Mouse (Mus musculus): ENCODE measurements around the gene Elp5. TPM values are rescaled to one million over a fixed set of nuclear protein-coding genes. Genes with fewer than 3 reads are reported as not detected.

Gene Elp5
- total and polyA plus RNA-seq, 3 experiments: 39.0 to 61.6 (median 42.2) TPM

DNA sequence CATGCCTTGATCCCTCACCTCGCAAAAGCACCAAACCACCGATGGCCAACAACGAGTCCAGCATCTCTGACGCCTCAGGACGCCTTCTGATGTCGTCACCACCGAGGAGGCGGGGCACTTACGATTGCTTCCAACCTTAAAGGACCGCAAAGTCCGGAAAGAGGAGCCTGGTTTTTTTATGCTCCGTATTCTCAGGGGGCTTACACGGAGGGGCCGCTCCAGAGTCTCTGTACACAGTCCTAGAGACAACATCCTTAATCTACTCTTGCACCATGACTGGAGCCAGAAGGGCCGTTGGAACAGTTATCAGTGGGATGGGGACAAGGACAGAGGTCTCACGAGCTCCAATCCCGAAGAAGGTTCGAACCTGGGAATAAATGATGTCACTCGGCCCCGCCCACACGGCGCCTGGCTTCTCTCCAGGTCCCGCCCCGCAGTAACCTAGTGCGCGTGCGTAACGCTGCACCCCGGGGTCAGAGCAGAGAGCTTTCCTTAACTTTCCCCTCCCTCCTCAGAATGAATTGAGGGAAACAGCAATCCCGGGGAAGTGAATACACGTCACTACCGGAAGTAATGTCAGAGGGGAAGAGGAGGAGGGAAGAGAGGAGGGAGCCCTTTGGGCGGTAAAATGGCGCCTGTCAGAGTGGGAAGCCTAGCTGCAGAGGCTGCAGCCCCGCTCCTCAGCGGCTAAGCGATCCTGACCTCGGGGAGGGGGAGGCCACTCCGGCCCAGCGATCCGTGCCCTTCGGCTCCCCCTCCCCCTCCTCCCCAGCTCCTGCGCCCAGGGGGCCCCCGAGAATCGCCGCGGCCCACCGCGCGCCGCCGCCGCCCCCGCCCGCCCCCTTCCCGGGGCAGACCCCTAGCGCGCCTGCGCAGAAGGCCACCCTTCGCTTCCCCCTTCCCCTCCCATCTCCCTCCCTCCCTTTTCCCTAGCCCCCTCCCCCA is 1.8 kb downstream of the Elp5 start:
- Histone ChIP-seq H3K27ac (peak overlapping the region; percentile 90), H3K4me3 (peak overlapping the region; percentile 85), H3K27me3 (ENCODE audit: control insufficient read depth, insufficient read depth, low read length) (no peaks in the 10 kb centered on the region), H3K9ac (ENCODE audit: low read depth, low read length) (peak overlapping the region; percentile 91), H3K4me1 (ENCODE audit: control insufficient read depth, insufficient read depth, low read length) (peaks cover 5% of the 10 kb centered on the region), H3K79me2 (replicated peaks; ENCODE audit: control insufficient read depth, insufficient read depth, low read length) (0 out of 2 replicates have a peak, but pooled peaks cover 1% of the 10 kb centered on the region), H3K36me3 (ENCODE audit: control insufficient read depth, insufficient read depth, low read length) (peaks cover 3% of the 10 kb centered on the region)
- under 1% methylated on average over 41 of the region's 60 CpGs for WGBS
- intact Hi-C loops (cut with DNase I): loop anchor here (2.0 kb wide), 1 partner anchor 14 kb away; the partner anchor contains the start of gene Phf23
- no peak for TF ChIP-seq CTCF (IDR thresholded peaks at IDR 0.05)
- peak; percentile 56; the same call in 1 of the 2 replicates for TF ChIP-seq EP300 (IDR thresholded peaks at IDR 0.05; ENCODE audit: insufficient read depth, low read depth, low read length)
- TF ChIP-seq POLR2A (IDR thresholded peaks at IDR 0.05; ENCODE audit: insufficient read depth, low read depth, low read length): peak; percentile 88
- DNase-seq: peak; percentile 97 to 99

DNA sequence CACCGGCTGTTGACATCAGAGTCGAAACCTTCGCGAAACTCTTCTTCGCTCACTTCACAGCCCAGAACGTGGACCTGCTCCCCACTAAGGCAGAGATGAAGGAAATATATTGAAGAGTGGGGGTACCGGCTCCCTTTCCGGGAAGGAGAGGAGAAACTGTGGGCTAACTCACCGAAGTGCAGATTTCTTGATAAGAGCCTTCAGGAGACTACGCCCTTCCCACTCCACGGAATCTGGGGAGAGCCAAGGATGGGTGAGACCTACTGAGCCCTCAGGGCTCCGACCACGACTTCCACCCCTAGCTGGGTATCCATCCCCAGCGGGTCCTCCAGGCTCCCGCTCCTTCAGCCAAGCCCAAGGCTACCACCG is 2.5 kb downstream of the Elp5 start:
- Histone ChIP-seq H3K4me1 (ENCODE audit: control insufficient read depth, insufficient read depth, low read length) (peaks cover 5% of the 10 kb centered on the region), H3K27me3 (ENCODE audit: control insufficient read depth, insufficient read depth, low read length) (no peaks in the 10 kb centered on the region), H3K79me2 (replicated peaks; ENCODE audit: control insufficient read depth, insufficient read depth, low read length) (0 out of 2 replicates have a peak, but pooled peaks cover 1% of the 10 kb centered on the region), H3K9ac (ENCODE audit: low read depth, low read length) (peak overlapping the region; percentile 62), H3K27ac (peak overlapping the region; percentile 90), H3K36me3 (ENCODE audit: control insufficient read depth, insufficient read depth, low read length) (peaks cover 3% of the 10 kb centered on the region), H3K4me3 (peak overlapping the region; percentile 85)
- no peak for TF ChIP-seq POLR2A (IDR thresholded peaks at IDR 0.05; ENCODE audit: insufficient read depth, low read depth, low read length)
- no peak for TF ChIP-seq EP300 (IDR thresholded peaks at IDR 0.05; ENCODE audit: insufficient read depth, low read depth, low read length)
- no peak for TF ChIP-seq CTCF (IDR thresholded peaks at IDR 0.05)
- WGBS: 3% methylated on average over 16 of the region's 16 CpGs
- DNase-seq: no peak
- intact Hi-C loops (cut with DNase I): loop anchor here (2.0 kb wide), 1 partner anchor 15 kb away; the partner anchor contains the start of gene Phf23

- H3K27me3 ChIP-seq (ENCODE audit: control insufficient read depth, insufficient read depth, low read length): no peaks in the 10 kb centered on the region
- no peak overlapping the region for H3K9ac ChIP-seq (ENCODE audit: low read depth, low read length)
- no peak overlapping the region for H3K4me3 ChIP-seq
- no peak overlapping the region for H3K27ac ChIP-seq
- no peaks in the 10 kb centered on the region; the same call in 1 of the 2 replicates for H3K4me1 ChIP-seq (ENCODE audit: control insufficient read depth, insufficient read depth, low read length)
- peaks cover 3% of the 10 kb centered on the region for H3K36me3 ChIP-seq (ENCODE audit: control insufficient read depth, insufficient read depth, low read length)
- intact Hi-C loops (cut with DNase I): no loop called here
- DNase-seq: no peak
- no peak for TF ChIP-seq CTCF (IDR thresholded peaks at IDR 0.05)
- TF ChIP-seq POLR2A (IDR thresholded peaks at IDR 0.05; ENCODE audit: insufficient read depth, low read depth, low read length): no peak
- TF ChIP-seq EP300 (IDR thresholded peaks at IDR 0.05; ENCODE audit: insufficient read depth, low read depth, low read length): no peak
- WGBS: 48% methylated on average over 4 of the region's 4 CpGs
- 0 out of 2 replicates have a peak, but pooled peaks cover 1% of the 10 kb centered on the region for H3K79me2 ChIP-seq (replicated peaks; ENCODE audit: control insufficient read depth, insufficient read depth, low read length)
These were observed 6.0 kb downstream of the Elp5 start for GRCm38 (mm10) chr11:69976271-69976670.

DNA sequence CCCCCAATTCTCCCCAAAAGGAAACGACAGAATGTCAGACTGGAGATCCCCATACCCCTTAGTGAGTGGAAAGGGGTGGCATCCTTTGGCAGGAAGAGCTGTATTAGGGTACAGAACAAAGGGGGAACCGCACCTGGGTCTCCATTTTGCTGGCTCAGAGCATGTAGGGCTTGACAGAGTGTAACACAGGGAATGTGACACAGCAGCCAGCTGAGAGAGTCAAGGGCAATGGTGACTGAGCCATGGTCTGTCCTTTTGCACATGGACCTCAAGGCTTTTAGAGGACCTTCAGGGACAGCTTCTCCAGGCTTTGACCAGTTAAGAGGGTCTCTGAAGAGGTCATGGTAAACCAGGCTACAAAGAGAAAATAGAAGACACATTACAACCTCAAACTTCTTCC is 7.4 kb downstream of the Elp5 start:
- Histone ChIP-seq H3K9ac (ENCODE audit: low read depth, low read length) (no peak overlapping the region), H3K4me3 (no peak overlapping the region), H3K79me2 (replicated peaks; ENCODE audit: control insufficient read depth, insufficient read depth, low read length) (no peaks in the 10 kb centered on the region), H3K27me3 (ENCODE audit: control insufficient read depth, insufficient read depth, low read length) (no peaks in the 10 kb centered on the region), H3K27ac (no peak overlapping the region), H3K4me1 (ENCODE audit: control insufficient read depth, insufficient read depth, low read length) (no peaks in the 10 kb centered on the region; the same call in 1 of the 2 replicates), H3K36me3 (ENCODE audit: control insufficient read depth, insufficient read depth, low read length) (peaks cover 3% of the 10 kb centered on the region)
- whole genome bisulfite sequencing: 97% methylated on average over 2 of the region's 2 CpGs
- intact Hi-C loops (cut with DNase I): no loop called here
- no peak for TF ChIP-seq POLR2A (IDR thresholded peaks at IDR 0.05; ENCODE audit: insufficient read depth, low read depth, low read length)
- TF ChIP-seq CTCF (IDR thresholded peaks at IDR 0.05): no peak
- DNase-seq: no peak

GRCm38 (mm10) chr11:69970775-69971174 is 11.5 kb downstream of the Elp5 start:
- Histone ChIP-seq H3K27ac (no peak overlapping the region), H3K36me3 (ENCODE audit: control insufficient read depth, insufficient read depth, low read length) (no peaks in the 10 kb centered on the region), H3K4me3 (no peak overlapping the region), H3K79me2 (replicated peaks; ENCODE audit: control insufficient read depth, insufficient read depth, low read length) (no peaks in the 10 kb centered on the region), H3K9ac (ENCODE audit: low read depth, low read length) (no peak overlapping the region), H3K27me3 (ENCODE audit: control insufficient read depth, insufficient read depth, low read length) (peaks cover 4% of the 10 kb centered on the region; the same call in 1 of the 2 replicates), H3K4me1 (ENCODE audit: control insufficient read depth, insufficient read depth, low read length) (peaks cover 2% of the 10 kb centered on the region; the same call in 1 of the 2 replicates)
- no peak for DNase-seq
- WGBS: 79% methylated on average over 3 of the region's 3 CpGs
- intact Hi-C loops (cut with DNase I): no loop called here
- TF ChIP-seq CTCF (IDR thresholded peaks at IDR 0.05): no peak
- no peak for TF ChIP-seq POLR2A (IDR thresholded peaks at IDR 0.05; ENCODE audit: insufficient read depth, low read depth, low read length)
- no peak for TF ChIP-seq EP300 (IDR thresholded peaks at IDR 0.05; ENCODE audit: insufficient read depth, low read depth, low read length)

DNA sequence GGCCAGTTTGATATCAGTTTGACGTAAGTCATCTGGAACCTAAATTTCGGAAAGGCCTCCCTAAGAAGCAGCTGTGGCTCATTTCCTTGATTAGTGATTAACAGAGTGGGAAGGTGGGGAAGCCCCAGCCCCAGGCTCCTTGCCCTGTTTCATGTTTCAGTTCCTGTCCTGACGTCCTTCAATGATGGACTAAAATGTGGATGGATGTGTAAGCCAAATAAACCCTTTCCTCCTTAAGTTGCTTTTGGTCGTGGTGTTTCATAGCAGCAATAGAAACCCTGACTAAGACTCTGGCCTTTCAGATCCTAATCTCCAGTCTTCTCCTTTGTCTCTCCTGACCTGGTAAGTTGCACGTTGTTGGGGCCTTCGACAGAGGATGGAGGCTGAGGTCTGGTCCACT is 12.1 kb downstream of the Elp5 start:
- Histone ChIP-seq H3K27me3 (ENCODE audit: control insufficient read depth, insufficient read depth, low read length) (peaks cover 7% of the 10 kb centered on the region), H3K27ac (no peak overlapping the region), H3K79me2 (replicated peaks; ENCODE audit: control insufficient read depth, insufficient read depth, low read length) (no peaks in the 10 kb centered on the region), H3K4me1 (ENCODE audit: control insufficient read depth, insufficient read depth, low read length) (peaks cover 2% of the 10 kb centered on the region; the same call in 1 of the 2 replicates), H3K4me3 (no peak overlapping the region), H3K9ac (ENCODE audit: low read depth, low read length) (no peak overlapping the region), H3K36me3 (ENCODE audit: control insufficient read depth, insufficient read depth, low read length) (no peaks in the 10 kb centered on the region)
- WGBS: 75% methylated on average over 6 of the region's 6 CpGs
- intact Hi-C loops (cut with DNase I): no loop called here
- no peak for TF ChIP-seq EP300 (IDR thresholded peaks at IDR 0.05; ENCODE audit: insufficient read depth, low read depth, low read length)
- no peak for TF ChIP-seq CTCF (IDR thresholded peaks at IDR 0.05)
- TF ChIP-seq POLR2A (IDR thresholded peaks at IDR 0.05; ENCODE audit: insufficient read depth, low read depth, low read length): no peak
- DNase-seq: no peak
